Mouse (Mus musculus): ENCODE results near the gene C1galt1c1. TPM values are rescaled to one million over a fixed set of nuclear protein-coding genes. Genes with fewer than 3 reads are reported as not detected.

Gene C1galt1c1
- 10 to 100 TPM; 22.2 to 23.3 TPM for polyA plus RNA-seq (2017; shearing (Covaris generic))

GRCm38 (mm10) chrX:38634801-38635637 is at the start of gene C1galt1c1:
Gene C1galt1c1 (minus strand): TSS chrX:38635087.
- ATAC-seq = peak; percentile 96

- ATAC-seq = no peak
These were observed 47.1 kb upstream of the C1galt1c1 start for GRCm38 (mm10) chrX:38681972-38682371.

GRCm38 (mm10) chrX:38669111-38669903 is 34.4 kb upstream of the C1galt1c1 start:
- no peak for ATAC-seq

GRCm38 (mm10) chrX:38656206-38656883 is 21.5 kb upstream of the C1galt1c1 start:
- no peak for ATAC-seq

- ATAC-seq = no peak
These were observed 19.8 kb upstream of the C1galt1c1 start for GRCm38 (mm10) chrX:38654681-38655080.

GRCm38 (mm10) chrX:38653181-38653580 is 18.3 kb upstream of the C1galt1c1 start:
- ATAC-seq = no peak

GRCm38 (mm10) chrX:38651167-38651566 is 16.3 kb upstream of the C1galt1c1 start:
- ATAC-seq = no peak

GRCm38 (mm10) chrX:38650404-38651039 is 15.6 kb upstream of the C1galt1c1 start:
- no peak for ATAC-seq

- no peak for ATAC-seq
These were observed 7.3 kb upstream of the C1galt1c1 start for GRCm38 (mm10) chrX:38642183-38642582.

GRCm38 (mm10) chrX:38641435-38641834 is 6.5 kb upstream of the C1galt1c1 start:
- ATAC-seq = no peak

GRCm38 (mm10) chrX:38635638-38635931 is 698 bp upstream of the C1galt1c1 start:
- ATAC-seq = no peak

GRCm38 (mm10) chrX:38600995-38601369 is 33.9 kb downstream of the C1galt1c1 start:
- ATAC-seq = peak; percentile 70

GRCm38 (mm10) chrX:38600177-38600994 is 34.5 kb downstream of the C1galt1c1 start, which contains the start of gene Mcts1:
Gene Mcts1 (plus strand): TSS chrX:38600578.
- ATAC-seq = peak; percentile 97

GRCm38 (mm10) chrX:38593180-38593889 is 41.6 kb downstream of the C1galt1c1 start:
- ATAC-seq = no peak

- ATAC-seq = no peak
These were observed 43.1 kb downstream of the C1galt1c1 start for GRCm38 (mm10) chrX:38591749-38592148.

- no peak for ATAC-seq
These were observed 45.1 kb downstream of the C1galt1c1 start for GRCm38 (mm10) chrX:38589827-38590226.

- no peak for ATAC-seq
These were observed 51.6 kb downstream of the C1galt1c1 start for GRCm38 (mm10) chrX:38583261-38583660.

GRCm38 (mm10) chrX:38581140-38581539 is 53.7 kb downstream of the C1galt1c1 start:
- ATAC-seq = no peak
